Mouse (Mus musculus): ENCODE data around the gene Gng7. TPM values are rescaled to one million over a fixed set of nuclear protein-coding genes. Genes with fewer than 3 reads are reported as not detected.
A peak's percentile ranks its signal among the peaks of the same experiment; 100 is the strongest.

The Gng7 gene
- polyA plus RNA-seq, 1 experiment from 2014 or later, result 32.1 TPM

DNA sequence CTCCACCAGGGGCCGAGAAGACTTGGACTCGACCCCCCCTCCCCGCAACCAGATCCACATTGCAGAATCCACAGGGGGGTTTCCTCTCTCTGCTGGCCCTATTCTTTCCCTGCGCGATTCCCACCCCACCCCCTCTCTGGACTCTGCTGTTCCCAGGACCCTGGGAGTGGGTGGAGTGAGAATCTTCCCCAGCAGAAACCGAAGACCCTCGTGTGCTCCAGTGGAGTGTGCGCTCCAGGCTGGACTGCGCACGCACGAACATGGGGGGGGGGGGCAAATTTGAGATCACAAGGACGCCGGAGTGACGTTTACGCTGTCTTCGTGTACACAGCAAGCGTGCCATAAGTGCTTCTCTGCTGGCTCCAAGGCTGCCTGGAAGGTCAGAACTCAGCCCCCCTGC is 79.0 kb downstream of the Gng7 start:
- Histone ChIP-seq H3K4me1 (peaks cover 81% of the 10 kb centered on the region), H3K4me3 (0 out of 2 replicates have a peak overlapping the region, but pooled peaks have one; percentile 28), H3K4me2 (replicated peaks) (peak overlapping the region; percentile 51), H3K36me3 (no peaks in the 10 kb centered on the region), H3K27me3 (peaks cover 47% of the 10 kb centered on the region), H3K27ac (replicated peaks) (no peak overlapping the region), H3K9ac (replicated peaks) (0 out of 2 replicates have a peak overlapping the region, but pooled peaks have one; percentile 13), H3K9me3 (no peaks in the 10 kb centered on the region)
- WGBS, result 2% methylated on average over 17 of the region's 17 CpGs
- no peak for ATAC-seq (replicated peaks)

DNA sequence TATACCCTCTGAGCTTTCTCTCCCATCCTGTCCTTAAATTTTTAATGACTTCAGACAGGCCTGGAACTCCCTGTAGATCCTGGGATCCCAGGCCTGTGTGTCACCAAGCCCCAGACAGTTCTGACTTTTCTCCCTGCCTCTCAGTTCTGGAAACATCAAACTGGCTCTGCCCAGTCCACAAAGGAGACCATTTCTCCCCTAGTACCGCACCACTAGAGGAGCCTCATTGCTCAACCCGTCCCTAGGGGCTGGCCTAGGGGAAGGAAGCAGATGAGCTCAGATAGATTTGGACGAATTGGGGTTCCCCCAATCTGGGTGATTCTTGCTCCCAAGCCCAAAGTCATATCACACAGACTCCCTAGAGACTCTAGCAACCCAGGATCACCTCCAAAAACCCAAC is 79.5 kb downstream of the Gng7 start:
- Histone ChIP-seq H3K4me3 (no peak overlapping the region), H3K9ac (replicated peaks) (no peak overlapping the region), H3K4me1 (peaks cover 81% of the 10 kb centered on the region), H3K9me3 (no peaks in the 10 kb centered on the region), H3K4me2 (replicated peaks) (no peak overlapping the region; the same call in 1 of the 2 replicates), H3K27ac (replicated peaks) (no peak overlapping the region), H3K36me3 (no peaks in the 10 kb centered on the region), H3K27me3 (peaks cover 50% of the 10 kb centered on the region)
- ATAC-seq (replicated peaks), result no peak
- 14% methylated on average over 3 of the region's 3 CpGs for WGBS

DNA sequence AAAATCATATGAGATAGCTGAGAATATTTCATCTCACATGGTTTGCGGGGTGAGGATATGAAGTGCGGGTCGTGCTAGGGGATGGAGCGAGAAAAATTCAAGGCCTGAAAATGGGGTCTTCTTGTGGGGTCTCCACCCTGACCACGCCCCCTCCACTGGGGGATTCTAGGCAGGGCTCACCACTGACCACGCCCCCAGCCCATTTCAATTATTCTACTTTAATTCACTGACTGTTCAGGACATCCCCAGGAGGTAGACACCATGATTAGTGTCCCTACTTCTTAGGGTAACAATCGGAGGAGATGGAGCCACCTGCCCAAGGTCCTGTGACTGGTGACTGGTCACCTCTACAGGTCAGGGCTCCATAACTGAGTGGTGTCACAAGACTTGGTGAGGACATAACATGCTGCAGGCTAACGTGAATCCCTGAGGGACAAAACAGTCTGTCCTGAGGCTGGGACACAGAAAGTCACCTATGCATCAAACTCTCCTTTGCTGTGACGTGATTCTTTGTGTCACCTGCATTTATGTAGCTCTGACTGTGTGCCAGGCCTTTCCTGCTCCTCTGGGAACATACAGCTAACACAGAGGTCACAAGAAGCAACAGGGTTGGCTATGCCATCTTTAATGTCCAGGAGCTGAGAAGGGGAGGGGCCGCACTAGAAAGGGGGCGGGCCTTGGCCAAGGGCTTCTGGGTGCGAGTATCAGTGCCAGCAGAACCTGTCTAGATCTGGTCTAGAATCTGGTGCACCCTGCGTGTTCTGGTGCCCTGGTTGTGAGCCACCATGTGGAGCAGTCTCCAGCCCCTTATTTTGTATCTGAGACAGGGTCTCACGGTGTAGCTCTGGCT is 80.4 kb downstream of the Gng7 start:
- H3K27me3 ChIP-seq, result peaks cover 52% of the 10 kb centered on the region
- H3K4me2 ChIP-seq (replicated peaks), result no peak overlapping the region
- no peaks in the 10 kb centered on the region for H3K36me3 ChIP-seq
- H3K27ac ChIP-seq (replicated peaks), result no peak overlapping the region
- peaks cover 78% of the 10 kb centered on the region for H3K4me1 ChIP-seq
- H3K4me3 ChIP-seq, result no peak overlapping the region
- H3K9me3 ChIP-seq, result no peaks in the 10 kb centered on the region
- WGBS, result 31% methylated on average over 14 of the region's 14 CpGs
- H3K9ac ChIP-seq (replicated peaks), result no peak overlapping the region
- no peak for ATAC-seq (replicated peaks)

DNA sequence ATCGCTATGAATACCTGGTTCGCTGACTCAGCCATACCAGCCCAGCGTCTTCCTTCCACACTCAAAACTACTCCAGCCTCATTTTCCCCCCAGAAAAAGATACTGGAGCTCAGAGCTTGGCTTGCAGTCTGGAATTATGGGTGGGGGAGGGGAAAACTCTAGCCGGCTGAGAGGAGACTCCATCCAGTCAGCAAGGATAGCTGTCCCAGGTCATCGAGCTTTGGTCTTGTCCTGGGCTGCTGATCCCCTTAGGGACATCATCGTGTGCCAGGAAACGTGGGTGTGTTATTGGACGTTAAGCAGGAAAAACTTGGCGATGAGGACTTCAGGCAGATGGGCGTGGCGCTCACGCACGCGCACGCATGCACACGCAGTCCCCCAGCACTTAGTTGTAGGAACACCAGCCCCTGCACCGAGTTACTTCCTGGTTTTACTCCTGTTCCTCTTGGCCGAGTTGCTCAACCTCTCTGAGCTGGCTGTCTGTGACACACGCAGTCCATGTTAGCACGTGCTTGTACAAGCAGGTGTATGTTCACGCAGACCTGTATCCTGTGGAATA is 81.2 kb downstream of the Gng7 start:
- no peaks in the 10 kb centered on the region for H3K9me3 ChIP-seq
- H3K27ac ChIP-seq (replicated peaks), result no peak overlapping the region
- H3K27me3 ChIP-seq, result peaks cover 52% of the 10 kb centered on the region
- peaks cover 81% of the 10 kb centered on the region for H3K4me1 ChIP-seq
- WGBS, result 3% methylated on average over 21 of the region's 21 CpGs
- no peaks in the 10 kb centered on the region for H3K36me3 ChIP-seq
- peak overlapping the region; percentile 28 for H3K4me3 ChIP-seq
- H3K9ac ChIP-seq (replicated peaks), result no peak overlapping the region
- peak overlapping the region; percentile 41 for H3K4me2 ChIP-seq (replicated peaks)
- ATAC-seq (replicated peaks), result no peak

DNA sequence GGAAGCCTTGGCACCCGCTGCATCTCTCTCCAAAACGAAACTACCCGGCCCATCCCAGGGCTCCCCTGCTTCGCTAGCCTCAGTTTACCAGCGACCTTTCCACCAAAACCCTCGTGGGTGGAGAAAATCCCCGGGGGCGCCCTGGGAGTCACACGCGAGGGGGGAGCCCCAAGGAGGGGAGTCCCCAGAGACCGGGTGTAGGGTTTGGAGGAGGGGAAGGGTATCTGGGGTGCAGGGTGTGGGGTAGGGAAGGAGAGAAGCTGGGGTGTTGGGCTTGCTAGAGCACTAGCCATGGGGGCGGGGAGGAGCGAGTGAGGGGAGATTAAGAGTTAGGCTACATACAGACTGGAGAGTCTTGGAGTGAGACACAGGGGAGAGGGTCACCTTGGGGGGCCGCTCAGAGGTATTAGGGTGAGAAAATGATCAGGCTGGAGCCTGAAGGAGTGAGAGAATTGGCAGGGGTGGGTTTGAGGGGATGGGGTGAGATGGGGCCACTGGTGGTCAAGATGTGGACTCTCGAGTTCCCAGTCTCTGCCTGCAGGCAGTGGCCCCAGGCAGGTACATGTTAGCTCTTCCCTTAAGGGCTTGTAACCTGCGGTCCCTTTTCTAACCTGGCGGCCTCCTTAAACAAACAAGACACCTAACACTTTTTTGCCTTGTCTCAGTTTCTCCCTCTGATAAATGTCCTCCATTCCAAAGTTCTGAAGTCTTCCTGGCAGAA is 81.9 kb downstream of the Gng7 start:
- H3K4me3 ChIP-seq, result peak overlapping the region; percentile 28
- H3K4me2 ChIP-seq (replicated peaks), result peak overlapping the region; percentile 99
- H3K4me1 ChIP-seq, result peaks cover 76% of the 10 kb centered on the region
- no peaks in the 10 kb centered on the region for H3K9me3 ChIP-seq
- peaks cover 52% of the 10 kb centered on the region for H3K27me3 ChIP-seq
- WGBS, result 3% methylated on average over 17 of the region's 17 CpGs
- no peaks in the 10 kb centered on the region for H3K36me3 ChIP-seq
- H3K9ac ChIP-seq (replicated peaks), result no peak overlapping the region
- H3K27ac ChIP-seq (replicated peaks), result no peak overlapping the region
- no peak for ATAC-seq (replicated peaks)

DNA sequence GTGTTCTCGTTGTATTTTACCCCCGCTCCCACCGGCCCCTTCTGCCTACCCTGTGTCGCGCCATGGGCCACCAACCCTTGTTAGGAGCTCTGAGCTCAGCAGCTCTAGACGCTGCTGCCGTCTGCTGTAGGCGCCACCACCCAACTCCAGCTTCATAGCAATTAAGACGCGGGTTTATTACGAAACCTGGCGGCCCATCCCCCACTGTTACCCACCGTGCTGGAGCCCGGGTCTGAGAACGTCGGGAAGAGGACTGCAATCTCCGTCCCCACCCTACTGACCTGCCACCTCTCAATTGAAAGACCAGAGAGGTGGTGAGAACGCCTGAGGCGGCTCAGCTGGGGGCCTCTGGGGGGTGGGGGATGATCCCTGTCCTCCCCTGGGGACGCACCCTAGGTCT is 82.5 kb downstream of the Gng7 start:
- Histone ChIP-seq H3K4me1 (peaks cover 69% of the 10 kb centered on the region), H3K9ac (replicated peaks) (no peak overlapping the region; the same call in 1 of the 2 replicates), H3K36me3 (no peaks in the 10 kb centered on the region), H3K27ac (replicated peaks) (no peak overlapping the region), H3K9me3 (no peaks in the 10 kb centered on the region), H3K27me3 (peaks cover 52% of the 10 kb centered on the region), H3K4me2 (replicated peaks) (peak overlapping the region; percentile 99), H3K4me3 (peak overlapping the region; percentile 24)
- ATAC-seq (replicated peaks), result no peak
- WGBS, result under 1% methylated on average over 20 of the region's 20 CpGs

DNA sequence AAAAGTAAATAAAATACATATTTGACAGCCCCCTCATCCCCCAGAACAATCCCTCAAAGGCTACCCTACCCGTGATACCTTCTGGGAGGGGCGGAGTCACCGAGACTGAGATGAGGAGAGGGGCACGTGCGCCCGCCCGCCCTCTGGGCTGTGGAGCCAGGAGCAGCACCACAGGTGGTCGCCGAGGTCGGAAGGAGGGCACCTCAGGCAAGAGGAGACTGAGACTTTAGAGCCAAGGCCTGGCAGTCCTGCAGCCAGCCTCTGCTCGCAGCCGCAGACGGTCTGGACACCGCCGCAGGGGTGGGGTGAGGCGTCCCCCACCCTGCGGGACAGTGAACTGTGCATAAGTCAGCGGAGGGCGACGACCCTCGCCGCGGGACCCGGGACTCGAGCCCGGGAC is 83.0 kb downstream of the Gng7 start:
- Histone ChIP-seq H3K27ac (replicated peaks) (no peak overlapping the region), H3K4me2 (replicated peaks) (peak overlapping the region; percentile 99)

DNA sequence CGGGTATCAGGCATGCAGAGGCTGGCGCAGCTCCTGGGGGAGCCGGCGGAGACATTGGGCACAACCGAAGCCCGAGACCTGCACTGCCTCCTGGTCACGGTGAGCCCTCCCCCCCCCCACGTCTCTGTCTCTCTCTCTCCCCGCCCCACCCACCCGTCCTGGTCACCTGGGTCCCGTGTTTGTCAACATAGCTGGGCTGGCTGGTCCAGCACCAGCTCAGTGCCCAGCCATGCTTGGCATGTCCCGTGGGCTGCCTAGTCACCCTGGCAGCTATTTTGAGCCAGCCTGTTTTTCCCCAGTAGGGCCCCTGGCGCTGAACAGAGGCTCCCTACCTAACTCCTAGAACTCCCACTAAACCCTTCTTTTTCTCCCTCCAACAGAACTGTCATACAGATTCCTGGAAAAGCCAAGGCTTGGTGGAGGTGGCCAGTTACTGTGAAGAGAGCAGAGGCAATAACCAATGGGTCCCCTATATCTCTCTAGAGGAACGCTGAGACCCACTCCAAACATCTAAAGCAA is 83.5 kb downstream of the Gng7 start:
- 4% methylated on average over 14 of the region's 14 CpGs for WGBS
- peak overlapping the region; percentile 99 for H3K4me2 ChIP-seq (replicated peaks)
- no peaks in the 10 kb centered on the region for H3K36me3 ChIP-seq
- H3K27ac ChIP-seq (replicated peaks), result no peak overlapping the region
- H3K4me3 ChIP-seq, result peak overlapping the region; percentile 56
- H3K9me3 ChIP-seq, result no peaks in the 10 kb centered on the region
- peak overlapping the region; percentile 56; the same call in 1 of the 2 replicates for H3K9ac ChIP-seq (replicated peaks)
- no peak for ATAC-seq (replicated peaks)
- H3K27me3 ChIP-seq, result peaks cover 52% of the 10 kb centered on the region
- peaks cover 61% of the 10 kb centered on the region for H3K4me1 ChIP-seq

More for the DNA sequence above, 83.0 kb downstream of the Gng7 start:
- Histone ChIP-seq H3K9me3 (no peaks in the 10 kb centered on the region), H3K4me3 (peak overlapping the region; percentile 56), H3K27me3 (peaks cover 52% of the 10 kb centered on the region), H3K36me3 (no peaks in the 10 kb centered on the region), H3K9ac (replicated peaks) (no peak overlapping the region), H3K4me1 (peaks cover 66% of the 10 kb centered on the region)
- ATAC-seq (replicated peaks), result no peak
- 3% methylated on average over 26 of the region's 26 CpGs for WGBS

DNA sequence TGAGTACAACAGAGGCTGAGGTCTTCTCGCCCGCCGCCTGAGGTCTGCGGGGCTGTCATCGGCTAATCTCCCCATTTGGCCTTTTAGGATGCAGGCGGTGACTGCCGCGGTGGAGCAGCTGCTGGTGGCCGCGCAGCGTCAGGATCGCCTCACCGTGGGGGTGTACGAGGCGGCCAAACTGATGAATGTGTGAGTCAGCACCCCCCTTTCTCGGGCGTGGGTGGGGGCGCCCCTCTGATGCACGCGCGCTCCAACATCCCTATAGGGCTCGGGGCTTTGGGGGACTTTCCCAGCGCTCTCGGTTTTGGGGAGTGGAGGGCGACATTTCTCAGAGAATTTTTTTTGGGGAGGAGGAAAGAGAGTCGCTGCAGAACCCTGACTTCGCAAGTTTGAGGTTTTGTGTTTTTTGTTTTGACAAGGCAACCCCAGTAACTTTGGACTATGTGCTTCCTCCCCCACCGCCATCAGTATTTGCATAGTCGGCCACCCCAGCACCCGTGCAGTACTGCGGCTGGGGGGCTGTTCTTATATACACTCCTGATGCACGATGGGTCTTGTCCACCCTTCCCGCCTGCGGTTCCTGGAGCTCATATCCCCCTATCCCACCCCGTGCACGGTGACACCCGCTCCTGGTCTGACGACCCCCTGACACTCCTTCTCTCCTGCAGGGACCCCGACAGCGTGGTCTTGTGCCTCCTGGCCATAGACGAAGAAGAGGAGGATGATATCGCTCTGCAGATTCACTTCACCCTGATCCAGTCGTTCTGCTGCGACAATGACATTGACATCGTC is 84.2 kb downstream of the Gng7 start:
- WGBS, result under 1% methylated on average over 45 of the region's 45 CpGs
- peaks cover 52% of the 10 kb centered on the region for H3K27me3 ChIP-seq
- H3K4me2 ChIP-seq (replicated peaks), result peak overlapping the region; percentile 99
- H3K9ac ChIP-seq (replicated peaks), result peak overlapping the region; percentile 56
- no peaks in the 10 kb centered on the region for H3K9me3 ChIP-seq
- H3K4me3 ChIP-seq, result peak overlapping the region; percentile 56
- peaks cover 55% of the 10 kb centered on the region for H3K4me1 ChIP-seq
- peak; percentile 0; the same call in 1 of the 2 replicates for ATAC-seq (replicated peaks)
- no peaks in the 10 kb centered on the region for H3K36me3 ChIP-seq
- H3K27ac ChIP-seq (replicated peaks), result no peak overlapping the region

DNA sequence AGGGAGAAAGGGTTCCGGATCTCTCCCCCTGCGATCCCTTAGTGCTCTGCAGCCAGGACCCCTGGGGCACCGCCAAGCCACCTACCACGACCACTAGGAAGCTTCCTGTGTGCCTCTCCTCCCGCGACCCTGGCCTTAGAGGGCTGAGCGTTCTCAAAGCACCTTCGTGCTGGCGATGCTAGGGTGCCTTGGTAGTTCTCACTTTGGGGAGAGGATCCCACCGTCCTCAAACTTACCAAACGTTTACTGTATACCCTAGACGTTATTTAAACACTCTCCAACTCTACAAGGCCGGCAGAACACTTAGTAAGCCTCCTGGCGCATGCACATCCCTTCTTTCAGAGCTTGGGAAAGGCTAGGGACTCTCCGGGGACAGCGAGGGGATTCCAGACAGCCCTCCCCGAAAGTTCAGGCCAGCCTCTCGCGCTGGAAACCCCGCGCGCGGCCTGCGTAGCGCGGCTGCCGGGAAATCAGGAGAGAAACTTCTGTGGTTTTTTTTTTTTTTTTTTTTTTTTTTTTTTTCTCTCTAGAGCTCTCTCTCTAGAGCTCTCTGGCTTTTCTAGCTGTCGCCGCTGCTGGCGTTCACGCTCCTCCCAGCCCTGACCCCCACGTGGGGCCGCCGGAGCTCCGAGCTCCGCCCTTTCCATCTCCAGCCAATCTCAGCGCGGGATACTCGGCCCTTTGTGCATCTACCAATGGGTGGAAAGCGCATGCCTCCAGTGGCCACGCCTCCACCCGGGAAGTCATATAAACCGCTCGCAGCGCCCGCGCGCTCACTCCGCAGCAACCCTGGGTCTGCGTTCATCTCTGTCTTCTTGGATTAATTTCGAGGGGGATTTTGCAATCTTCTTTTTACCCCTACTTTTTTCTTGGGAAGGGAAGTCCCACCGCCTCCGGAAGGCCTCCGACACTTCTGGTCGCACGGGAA is 85.2 kb downstream of the Gng7 start, which contains the start of gene Gadd45b:
Gadd45b (plus strand) TSS at position 775 of the 928 bp plus-strand sequence.
- WGBS, result under 1% methylated on average over 56 of the region's 56 CpGs
- H3K4me3 ChIP-seq, result peak within 1 kb of the TSS; percentile 56
- H3K36me3 ChIP-seq, result no peaks in the 10 kb centered on the region

More for the DNA sequence above, 85.2 kb downstream of the Gng7 start, which contains the start of gene Gadd45b:
- Histone ChIP-seq H3K9ac (replicated peaks) (peak within 1 kb of the TSS; percentile 80), H3K27ac (replicated peaks) (peak within 1 kb of the TSS; percentile 71), H3K9me3 (no peaks in the 10 kb centered on the region), H3K4me2 (replicated peaks) (peak within 1 kb of the TSS; percentile 99), H3K4me1 (peaks cover 51% of the 10 kb centered on the region), H3K27me3 (peaks cover 44% of the 10 kb centered on the region)
- peak; percentile 92 for ATAC-seq (replicated peaks)

All from forebrain, embryonic 15.5 days (tissue).